Mouse (Mus musculus): ENCODE results near the gene Arsg.

- TF ChIP-seq CTCF (IDR thresholded peaks at IDR 0.05; ENCODE audit: control insufficient read depth, insufficient read depth, low read length) (no peak), POLR2A (IDR thresholded peaks at IDR 0.05; ENCODE audit: borderline replicate concordance, control insufficient read depth, low read depth, low read length) (no peak)
These were observed 44.6 kb downstream of the Arsg start for GRCm38 (mm10) chr11:109517816-109518215.
